Mouse (Mus musculus) granulocyte monocyte progenitor cell, adult 5-6 weeks (primary cell): ENCODE measurements around the gene Ndufaf2. TPM values are rescaled to one million over a fixed set of nuclear protein-coding genes. Genes with fewer than 3 reads are reported as not detected.

Experiments used
- ATAC-seq: replicated peaks from 2 replicates; pipeline ENCODE4 v1.8.0; 2016; ENCODE audit warnings: mild to moderate bottlenecking, moderate TSS enrichment, inconsistent platforms; ENCODE audit not compliant: poor library complexity, severe bottlenecking
- total RNA-seq, 2 experiments: library from RNA; stranded (forward) in 1 of 2; stranded (reverse) in 1 of 2; fragments of 200-712, 200-1000 nt in 1 of 2; fragments of >200 nt in 1 of 2; fragmentation: Nextera tagmentation in 1 of 2; gene quantifications; 2 replicates each; pipeline ENCODE4 v1.2.3; 2014 to 2017

Ndufaf2 gene
- total RNA-seq, 2 experiments from 2014 or later, result 69.6 to 101 TPM

- ATAC-seq, result peak; percentile 60; the same call in 1 of the 2 replicates
Measured at GRCm38 (mm10) chr13:108151782-108152181, 6.6 kb downstream of the Ndufaf2 start.

DNA sequence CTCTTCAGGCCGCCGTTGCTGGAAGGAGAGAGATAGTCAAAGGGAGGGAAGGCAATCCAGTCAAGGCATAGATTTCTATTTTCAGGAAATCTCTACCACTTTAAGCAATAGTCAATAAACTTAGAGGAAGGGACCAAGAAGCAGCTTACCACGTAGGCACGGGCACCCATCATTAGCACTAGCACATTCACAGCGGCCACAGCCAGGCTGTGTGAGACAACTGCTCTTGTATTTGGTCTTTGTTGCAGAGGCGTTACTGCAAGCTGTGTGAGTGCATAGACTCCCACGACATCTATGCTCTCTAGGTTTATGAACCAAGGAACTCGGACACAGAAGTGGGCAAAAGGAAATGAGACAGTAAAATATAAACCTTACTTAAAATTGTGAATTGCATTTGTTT, 14.3 kb downstream of the Ndufaf2 start:
- no peak for ATAC-seq

- ATAC-seq, result no peak
Measured at GRCm38 (mm10) chr13:108138403-108138977, 19.9 kb downstream of the Ndufaf2 start.

- ATAC-seq, result no peak
Measured at GRCm38 (mm10) chr13:108135617-108136016, 22.8 kb downstream of the Ndufaf2 start.

DNA sequence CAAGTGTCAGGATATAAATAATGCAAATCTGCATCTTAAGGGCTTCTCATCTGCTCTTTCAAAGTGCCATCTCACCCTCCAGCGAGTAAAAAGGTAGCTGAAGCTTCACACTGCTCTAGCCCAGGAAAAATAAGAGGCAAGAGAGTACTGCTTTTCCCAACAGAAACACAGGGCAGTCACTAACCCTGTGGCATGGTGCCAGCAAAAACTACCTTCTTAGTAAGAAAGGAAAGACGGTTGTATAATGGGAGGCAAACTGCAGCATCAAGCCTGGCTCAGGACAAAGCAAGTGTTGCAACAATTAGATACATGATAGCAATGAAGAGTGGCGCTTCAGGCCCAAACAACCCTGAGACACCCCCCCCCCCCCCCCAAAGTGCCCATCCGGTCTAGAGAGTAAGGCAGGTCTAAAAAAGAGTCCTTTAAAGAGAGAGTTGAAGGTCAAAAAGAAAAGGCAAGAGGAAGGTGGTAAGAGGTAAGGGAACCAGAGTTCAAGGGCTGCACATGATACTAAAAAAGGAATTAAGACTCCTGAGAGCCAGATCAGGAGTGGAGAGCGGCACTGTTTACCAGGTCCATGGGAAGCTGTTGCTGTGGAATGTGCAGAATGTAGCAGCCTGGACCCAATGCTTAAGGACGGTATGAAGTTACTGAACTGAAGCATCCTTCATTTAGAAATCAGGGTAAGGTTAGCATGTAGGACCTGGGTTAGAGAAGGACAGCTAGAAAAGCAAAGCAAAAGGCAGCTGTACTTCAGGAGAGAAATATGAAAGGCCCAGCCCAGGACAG, 26.2 kb downstream of the Ndufaf2 start:
- no peak for ATAC-seq

GRCm38 (mm10) chr13:108130737-108131136, 27.7 kb downstream of the Ndufaf2 start:
- no peak for ATAC-seq

GRCm38 (mm10) chr13:108129070-108129469, 29.4 kb downstream of the Ndufaf2 start:
- peak; percentile 40; the same call in 1 of the 2 replicates for ATAC-seq

DNA sequence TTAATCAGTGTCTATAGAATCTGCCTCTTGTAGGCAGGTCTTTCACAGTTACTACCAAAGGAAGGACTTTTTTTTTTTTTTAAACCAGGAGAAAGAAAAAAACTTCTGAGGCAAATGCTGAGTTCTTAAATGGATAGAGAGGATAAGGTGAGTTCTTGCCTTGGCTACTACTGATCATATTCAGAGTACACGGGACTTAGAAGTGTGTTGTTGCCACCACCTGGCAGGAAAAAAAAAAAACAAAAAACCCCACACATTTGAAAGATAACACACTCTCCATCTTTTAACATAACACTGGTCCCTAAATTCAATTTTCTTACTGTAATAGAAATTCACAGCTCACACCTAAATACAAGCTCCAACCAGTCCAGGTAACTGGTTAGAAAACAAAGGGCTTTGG, 30.5 kb downstream of the Ndufaf2 start:
- ATAC-seq, result no peak

- ATAC-seq, result peak; percentile 56; the same call in 1 of the 2 replicates
Measured at GRCm38 (mm10) chr13:108127130-108127529, 31.3 kb downstream of the Ndufaf2 start.

DNA sequence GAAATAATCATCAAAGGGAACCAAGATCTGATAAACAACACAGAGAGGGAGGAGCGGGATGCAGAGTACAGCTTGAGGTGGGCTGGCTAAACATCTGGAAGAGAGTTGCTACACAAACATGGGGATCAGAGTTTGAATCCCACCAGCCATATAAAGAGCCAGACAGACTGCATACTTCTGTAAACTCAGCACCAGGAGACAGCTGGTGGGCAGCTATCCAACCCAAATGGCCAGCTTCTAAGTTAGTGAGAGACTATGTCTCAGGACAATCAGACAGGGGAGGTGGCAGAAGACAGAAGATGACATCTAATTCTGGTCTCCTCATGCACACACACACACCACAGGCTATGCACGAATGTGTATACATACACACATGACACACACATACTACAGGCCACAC, 32.2 kb downstream of the Ndufaf2 start:
- no peak for ATAC-seq

DNA sequence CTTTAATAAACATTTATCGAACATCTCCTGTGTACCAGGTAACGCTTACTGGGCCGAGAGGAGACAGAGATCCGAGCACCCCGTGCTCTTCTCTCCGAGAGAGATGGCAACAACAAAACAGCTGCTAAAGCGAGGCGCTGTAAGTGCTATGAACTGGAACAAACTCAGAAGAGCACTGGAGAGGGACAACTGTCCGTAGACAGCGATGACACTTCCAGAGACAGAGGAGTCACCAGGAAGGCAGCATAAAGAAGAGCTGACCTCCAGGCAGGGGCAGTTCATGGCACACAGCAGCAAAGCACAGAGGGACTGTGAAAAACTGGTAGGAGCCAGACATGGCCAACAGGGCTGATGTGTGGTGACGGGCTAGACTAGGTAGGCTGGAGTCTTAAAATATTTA, 34.3 kb downstream of the Ndufaf2 start:
- no peak for ATAC-seq

DNA sequence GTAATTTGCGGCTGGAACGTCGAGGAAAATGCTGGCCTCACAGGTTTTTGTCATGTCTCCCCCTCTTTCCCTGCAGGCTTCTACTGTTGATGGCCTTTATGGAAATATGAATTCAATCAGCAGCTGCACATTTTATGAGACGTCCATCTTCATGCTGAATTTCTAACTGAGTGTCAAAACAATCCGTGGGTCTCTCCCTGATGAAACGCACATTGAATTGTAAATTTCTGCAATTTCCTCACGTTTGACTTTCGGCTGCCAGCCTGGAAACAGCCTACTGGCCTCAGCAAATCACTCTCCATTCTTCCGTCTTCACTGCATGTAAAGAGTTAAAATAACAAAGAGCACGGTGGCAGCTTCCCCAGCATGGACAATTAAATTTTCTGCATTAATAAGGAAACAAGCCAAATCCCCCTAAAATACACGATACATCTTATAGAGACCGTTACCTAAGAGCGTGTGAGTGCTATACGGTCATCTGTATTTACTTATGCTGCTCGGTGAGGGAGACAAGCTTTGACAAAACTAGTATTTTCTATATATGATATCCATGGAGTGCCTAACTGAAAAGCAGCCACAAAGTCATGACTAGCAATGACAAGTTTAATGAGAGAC, 35.2 kb downstream of the Ndufaf2 start:
- ATAC-seq, result no peak

DNA sequence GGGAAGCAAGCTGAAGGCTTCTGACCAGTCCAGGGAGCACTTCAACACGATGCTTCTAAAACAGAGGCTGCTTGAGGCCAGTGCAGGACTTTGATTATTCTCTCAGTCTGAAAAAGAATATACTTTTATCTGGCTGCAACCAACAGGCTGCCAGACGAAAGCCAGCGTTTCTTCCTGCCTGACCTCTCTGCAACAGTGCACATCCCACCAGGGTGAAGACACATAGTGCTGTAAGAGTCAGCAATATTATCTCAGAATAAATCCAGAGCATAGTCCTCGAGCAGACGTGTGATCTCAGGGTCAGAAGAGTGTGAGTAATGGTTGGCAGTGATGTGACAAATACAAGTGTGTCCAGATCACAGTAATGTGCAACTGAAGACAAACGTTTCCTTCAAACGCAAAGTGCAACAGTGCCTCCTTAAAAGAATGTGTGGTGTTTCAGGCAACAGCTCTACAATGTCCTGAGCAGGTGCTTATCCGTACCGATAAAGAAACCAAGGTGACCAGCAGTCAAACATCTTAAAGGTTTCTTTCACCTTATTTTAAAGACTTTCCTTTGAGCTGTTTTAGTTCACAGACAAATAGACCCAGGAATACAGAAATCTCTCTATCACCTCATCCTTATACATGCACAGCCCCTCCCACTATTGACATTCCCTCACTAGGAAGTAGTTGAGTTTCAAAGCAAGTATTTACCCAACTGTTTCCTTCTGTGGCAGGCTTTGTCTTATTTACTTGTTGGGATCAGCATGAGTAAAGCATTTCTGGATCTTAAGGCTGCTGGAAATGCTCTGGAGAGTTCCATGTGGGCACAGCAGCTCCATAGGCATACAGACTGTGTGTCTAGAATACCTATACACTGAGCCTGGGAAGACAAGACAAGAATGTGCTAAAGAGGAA, 38.8 kb downstream of the Ndufaf2 start:
- no peak for ATAC-seq

DNA sequence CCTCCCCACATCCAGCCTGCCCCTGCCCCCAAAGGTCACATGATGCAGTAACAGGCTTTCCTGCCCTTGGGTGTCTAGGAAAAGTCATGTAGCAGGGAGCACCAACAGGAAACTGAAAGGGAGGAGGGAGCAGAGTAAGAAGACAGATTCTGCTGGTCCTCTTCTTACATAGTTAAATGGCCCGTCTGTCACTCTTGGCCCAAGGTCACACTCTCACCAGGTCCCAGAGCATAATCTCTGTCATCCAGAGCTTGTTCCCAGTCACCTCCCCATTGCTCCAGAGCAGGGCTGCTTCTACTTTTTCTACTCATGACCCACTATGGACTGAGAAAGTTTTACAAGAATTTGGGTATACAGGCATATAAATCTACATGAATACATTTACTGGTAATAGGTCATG, 40.2 kb downstream of the Ndufaf2 start:
- ATAC-seq, result no peak

DNA sequence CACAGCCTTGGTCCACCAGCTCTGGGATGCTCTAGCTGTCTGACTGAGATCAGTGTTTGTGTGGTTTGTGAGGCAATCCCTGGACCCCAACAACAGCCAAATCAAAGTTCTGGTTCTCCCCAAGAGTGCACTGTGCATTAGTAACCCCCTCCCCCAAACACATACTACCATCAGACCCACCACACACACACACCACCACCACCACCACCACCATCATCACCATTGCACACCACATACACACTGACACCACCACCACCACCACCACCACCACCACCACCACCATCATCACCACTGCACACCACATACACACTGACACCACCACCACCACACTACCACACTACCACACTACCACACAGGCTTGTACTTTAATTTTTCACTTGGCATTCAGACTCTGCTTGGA, 40.8 kb downstream of the Ndufaf2 start:
- ATAC-seq, result no peak

DNA sequence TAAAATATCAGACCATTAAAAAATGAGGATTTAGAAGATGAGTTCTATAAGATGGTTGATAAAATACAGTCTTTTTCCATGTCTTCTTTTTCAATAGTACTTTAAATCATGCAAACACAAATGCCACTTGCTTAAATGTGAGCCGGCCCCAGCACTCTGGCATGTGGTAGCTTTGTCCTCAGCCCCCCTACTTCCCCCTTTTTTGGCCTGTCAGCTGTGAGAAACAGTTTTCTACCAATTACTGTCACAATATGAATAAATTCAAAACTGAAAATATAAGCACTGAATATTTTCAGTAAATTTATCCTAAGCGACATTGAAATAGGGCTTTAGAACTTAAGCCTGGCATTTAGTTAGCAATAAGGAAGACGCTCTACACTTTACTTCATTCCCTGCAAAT, 44.2 kb downstream of the Ndufaf2 start:
- no peak for ATAC-seq

- ATAC-seq, result no peak
Measured at GRCm38 (mm10) chr13:108113536-108113935, 44.9 kb downstream of the Ndufaf2 start.

GRCm38 (mm10) chr13:108110929-108111328, 47.5 kb downstream of the Ndufaf2 start:
- no peak for ATAC-seq

DNA sequence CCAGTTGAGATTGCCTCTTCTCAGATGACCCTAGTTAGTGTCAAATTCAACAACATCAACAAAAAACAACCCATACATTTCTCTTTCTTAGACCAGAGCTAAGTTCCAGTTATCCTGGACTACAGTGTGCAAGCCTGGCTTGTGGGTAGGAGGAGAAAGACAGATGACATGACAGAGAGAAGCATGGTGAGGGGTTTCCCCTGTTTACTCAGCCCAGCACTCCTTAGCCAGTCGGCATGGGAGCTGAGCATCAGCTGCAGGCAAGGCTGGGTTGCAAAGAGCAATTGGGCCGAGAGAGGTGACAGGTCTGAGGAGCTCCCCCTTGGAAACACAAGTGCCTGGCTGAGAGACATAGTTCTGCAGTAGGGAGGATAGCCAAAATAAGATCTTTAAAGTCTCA, 57.7 kb downstream of the Ndufaf2 start:
- no peak for ATAC-seq

DNA sequence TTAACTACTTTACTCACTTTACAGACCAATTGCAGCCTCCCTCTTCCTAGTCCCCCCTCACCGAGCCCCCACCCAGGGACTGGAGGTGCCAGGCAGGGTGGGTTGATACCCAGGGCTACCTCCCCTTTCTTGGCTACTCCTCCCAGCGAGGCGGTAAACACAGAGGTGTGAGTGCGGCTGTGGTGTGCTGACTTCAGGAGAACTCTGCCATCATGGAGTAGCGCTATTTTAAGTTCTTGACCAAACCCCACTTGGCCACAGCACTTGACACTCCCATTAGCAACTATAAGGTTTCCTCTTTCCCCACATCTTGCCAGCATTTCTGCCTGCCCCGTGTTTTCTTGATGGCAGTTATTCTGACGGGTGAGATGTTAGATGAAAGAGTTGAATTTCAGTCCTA, 62.0 kb downstream of the Ndufaf2 start:
- ATAC-seq, result no peak

GRCm38 (mm10) chr13:108095617-108096016, 62.8 kb downstream of the Ndufaf2 start:
- no peak for ATAC-seq
